Mouse (Mus musculus) bone marrow macrophage, adult 2 months (primary cell): ENCODE data around the gene Smyd4.

ENCODE experiments used
- CTCF ChIP-seq: IDR thresholded peaks from 2 replicates; pipeline ENCODE4 v1.5.1; 2012; ENCODE audit warnings: low read depth, mild to moderate bottlenecking, low read length, moderate library complexity
- POLR2A ChIP-seq: IDR thresholded peaks from 2 replicates; pipeline ENCODE4 v1.6.1; 2012; ENCODE audit warnings: mild to moderate bottlenecking, low read depth, low read length, borderline replicate concordance

- TF ChIP-seq CTCF (no peak), POLR2A (no peak)
These were observed 73.3 kb downstream of the Smyd4 start for GRCm38 (mm10) chr11:75421375-75422012.
